In the genomic region with DNA sequence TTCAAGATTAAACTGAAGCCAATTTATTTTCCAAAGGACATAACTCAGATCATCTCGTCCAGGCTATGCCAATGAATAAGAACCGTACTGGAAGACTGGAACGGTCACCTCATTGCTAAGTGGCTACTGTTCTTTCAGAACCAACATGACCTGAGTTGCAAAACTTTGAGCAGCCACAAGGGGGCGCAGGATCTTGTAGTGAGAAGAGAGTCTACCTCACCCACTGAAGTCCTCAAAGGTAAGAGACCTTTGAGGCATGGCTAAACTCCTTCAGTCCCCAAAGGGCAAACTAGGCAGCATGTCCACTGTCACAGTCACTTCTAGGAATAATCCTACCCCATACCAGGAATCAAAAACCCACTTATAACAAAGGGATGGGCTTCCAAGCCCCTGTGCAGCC, we compare ENCODE assay signal across 8 mouse cellular contexts. TPM values are rescaled to one million over a fixed set of nuclear protein-coding genes. Genes with fewer than 3 reads are reported as not detected.
DNase-seq lines count a peak whose midpoint lies in the region; ATAC-seq and TF ChIP-seq lines count a peak whose summit lies in the region.

No protein-coding gene starts in this region.

- WGBS in liver, embryonic 12.5 days (ENCODE audit: insufficient replicate concordance): 33% methylated on average over 4 of the region's 4 CpGs
- WGBS in liver, adult 2 months: 24% methylated on average over 4 of the region's 4 CpGs

- H3K79me2 ChIP-seq in liver, adult 2 months (ENCODE audit: control insufficient read depth, insufficient read depth, low read length): no peaks in the 10 kb centered on the region

- H3K4me2 ChIP-seq in liver, embryonic 12.5 days: no peak overlapping the region

- H3K36me3 ChIP-seq in liver, embryonic 12.5 days: peaks cover 98% of the 10 kb centered on the region
- H3K36me3 ChIP-seq in liver, adult 2 months (ENCODE audit: control insufficient read depth, insufficient read depth, low read length): no peaks in the 10 kb centered on the region

- no peak overlapping the region for H3K27ac ChIP-seq in liver, embryonic 12.5 days
- no peak overlapping the region for H3K27ac ChIP-seq in liver, adult 2 months (replicated peaks; ENCODE audit: insufficient read depth, low read depth, low read length)

- H3K9ac ChIP-seq in liver, embryonic 12.5 days: no peak overlapping the region
- H3K9ac ChIP-seq in liver, adult 2 months (ENCODE audit: low read depth, low read length): no peak overlapping the region

- H3K4me3 ChIP-seq in liver, embryonic 12.5 days: no peak overlapping the region
- no peak overlapping the region for H3K4me3 ChIP-seq in liver, adult 2 months (ENCODE audit: insufficient read depth, low read depth, low read length)

- 0 out of 2 replicates have a peak, but pooled peaks cover under 1% of the 10 kb centered on the region for H3K4me1 ChIP-seq in liver, embryonic 12.5 days
- no peaks in the 10 kb centered on the region for H3K4me1 ChIP-seq in liver, adult 2 months (ENCODE audit: control insufficient read depth, insufficient read depth, low read length)

- TF ChIP-seq CTCF in liver, adult 2 months (IDR thresholded peaks at IDR 0.05; ENCODE audit: low read depth, low read length): peak; percentile 52; the same call in 1 of the 2 replicates

- ATAC-seq in liver, embryonic 12.5 days: no peak

- no peaks in the 10 kb centered on the region for H3K9me3 ChIP-seq in liver, embryonic 12.5 days (replicated peaks)

- DNase-seq in liver: peak; percentile 89
- DNase-seq in brain, embryonic 18.5 days (ENCODE audit: low read depth, low spot score): peak; percentile 14
- DNase-seq in fibroblast of lung, adult 2 months (ENCODE audit: low read depth): peak; percentile 36
- peak; percentile 89 for DNase-seq in kidney, adult 9 months
- DNase-seq in liver, adult 2 months (ENCODE audit: extremely low read depth, low read depth, low spot score): peak; percentile 35
- peak; percentile 87 for DNase-seq in retina, postnatal 1 day
- DNase-seq in thymus, postnatal 4 days: peak; percentile 93

- TF ChIP-seq POLR2A in liver, adult 2 months (IDR thresholded peaks at IDR 0.05; ENCODE audit: extremely low read depth, insufficient read depth, low read length): no peak

- no peaks in the 10 kb centered on the region for H3K27me3 ChIP-seq in liver, embryonic 12.5 days (replicated peaks)
- no peaks in the 10 kb centered on the region for H3K27me3 ChIP-seq in liver, adult 2 months (ENCODE audit: control insufficient read depth, insufficient read depth, low read length)

RNA-seq across cellular contexts. Expression of a gene that starts 23.0 kb away (rescaled TPM):
- polyA plus RNA-seq in liver, embryonic 12.5 days (2016; fragmentation: Nextera tagmentation; extraction: Ambion mirVana): not detected in 2 replicates
- total RNA-seq in liver, adult 2 months (2014; rRNA removed): not detected in 2 replicates
- polyA plus RNA-seq in liver, adult 2 months (2012; rRNA removed): not detected in 2 replicates

RNA-seq across cellular contexts. Expression of a gene that starts 44.2 kb away (rescaled TPM):
- 8.9 and 11.6 TPM in 2 replicates for polyA plus RNA-seq in liver, embryonic 12.5 days (2016; fragmentation: Nextera tagmentation; extraction: Ambion mirVana)
- 4.1 and 7.3 TPM in 2 replicates for total RNA-seq in liver, adult 2 months (2014; rRNA removed)
- polyA plus RNA-seq in liver, adult 2 months (2012; rRNA removed): 4.8 and 8.6 TPM in 2 replicates

Comparison
In these comparisons a context has a peak if more than half of its experiments do, and no peak if none do; other contexts are left out.
1. DNase-seq: peak in every context shown above with its lines; median percentile 93 in thymus, postnatal 4 days; 89 in liver; 89 in kidney, adult 9 months; 87 in retina, postnatal 1 day; 36 in fibroblast of lung, adult 2 months; 35 in liver, adult 2 months; 14 in brain, embryonic 18.5 days.